Mouse (Mus musculus): ENCODE measurements around the gene Ctsf. TPM values are rescaled to one million over a fixed set of nuclear protein-coding genes. Genes with fewer than 3 reads are reported as not detected.

Gene Ctsf
- polyA plus RNA-seq, 1 experiment from 2014 or later: 34.1 TPM

Other genes with a start within 250 kb of the Ctsf start
- gene Lrfn4, start 239.5 kb upstream of the Ctsf start, polyA plus RNA-seq (2015; fragmentation: Nextera tagmentation; extraction: Ambion mirVana): 2.1 and 2.5 TPM in 2 replicates
- gene Rce1, start 229.5 kb upstream of the Ctsf start, polyA plus RNA-seq (2015; fragmentation: Nextera tagmentation; extraction: Ambion mirVana): 64.7 and 66.0 TPM in 2 replicates
- 1.2 and 3.0 TPM in 2 replicates for gene Gm960, start 156.5 kb upstream of the Ctsf start, polyA plus RNA-seq (2015; fragmentation: Nextera tagmentation; extraction: Ambion mirVana)
- gene Sptbn2, start 144.0 kb upstream of the Ctsf start, polyA plus RNA-seq (2015; fragmentation: Nextera tagmentation; extraction: Ambion mirVana): 4.7 and 5.5 TPM in 2 replicates
- gene Rbm4b, start 98.6 kb upstream of the Ctsf start, polyA plus RNA-seq (2015; fragmentation: Nextera tagmentation; extraction: Ambion mirVana): 50.3 and 54.8 TPM in 2 replicates
- 47.4 and 47.5 TPM in 2 replicates for gene Rbm4, start 61.2 kb upstream of the Ctsf start, polyA plus RNA-seq (2015; fragmentation: Nextera tagmentation; extraction: Ambion mirVana)
- 32.1 TPM in 2 replicates for gene Gm21992, start 43.5 kb upstream of the Ctsf start, polyA plus RNA-seq (2015; fragmentation: Nextera tagmentation; extraction: Ambion mirVana)
- 74.2 and 75.0 TPM in 2 replicates for gene Rbm14, start 43.5 kb upstream of the Ctsf start, polyA plus RNA-seq (2015; fragmentation: Nextera tagmentation; extraction: Ambion mirVana)
- 56.6 and 60.3 TPM in 2 replicates for gene Ccs, start 15.8 kb upstream of the Ctsf start, polyA plus RNA-seq (2015; fragmentation: Nextera tagmentation; extraction: Ambion mirVana)
- 0.09 TPM in 1 of 2 replicates, not detected in the other for gene Ccdc87, start 15.8 kb upstream of the Ctsf start, polyA plus RNA-seq (2015; fragmentation: Nextera tagmentation; extraction: Ambion mirVana)
- gene Actn3, start 22.8 kb downstream of the Ctsf start, polyA plus RNA-seq (2015; fragmentation: Nextera tagmentation; extraction: Ambion mirVana): 5.3 and 8.9 TPM in 2 replicates
- 11.6 and 12.5 TPM in 2 replicates for gene Zdhhc24, start 23.5 kb downstream of the Ctsf start, polyA plus RNA-seq (2015; fragmentation: Nextera tagmentation; extraction: Ambion mirVana)
- 2.8 and 3.6 TPM in 2 replicates for gene Bbs1, start 51.5 kb downstream of the Ctsf start, polyA plus RNA-seq (2015; fragmentation: Nextera tagmentation; extraction: Ambion mirVana)
- 119 and 134 TPM in 2 replicates for gene Dpp3, start 73.2 kb downstream of the Ctsf start, polyA plus RNA-seq (2015; fragmentation: Nextera tagmentation; extraction: Ambion mirVana)
- 1.8 and 1.9 TPM in 2 replicates for gene Peli3, start 88.0 kb downstream of the Ctsf start, polyA plus RNA-seq (2015; fragmentation: Nextera tagmentation; extraction: Ambion mirVana)
- 79.6 and 80.5 TPM in 2 replicates for gene Mrpl11, start 107.0 kb downstream of the Ctsf start, polyA plus RNA-seq (2015; fragmentation: Nextera tagmentation; extraction: Ambion mirVana)
- gene Npas4, start 135.2 kb downstream of the Ctsf start, polyA plus RNA-seq (2015; fragmentation: Nextera tagmentation; extraction: Ambion mirVana): 0.23 and 0.34 TPM in 2 replicates
- 3.1 and 3.3 TPM in 2 replicates for gene Slc29a2, start 168.7 kb downstream of the Ctsf start, polyA plus RNA-seq (2015; fragmentation: Nextera tagmentation; extraction: Ambion mirVana)
- gene B4gat1, start 183.7 kb downstream of the Ctsf start, polyA plus RNA-seq (2015; fragmentation: Nextera tagmentation; extraction: Ambion mirVana): 41.8 and 44.1 TPM in 2 replicates
- gene AC124502.3, start 183.8 kb downstream of the Ctsf start, polyA plus RNA-seq (2015; fragmentation: Nextera tagmentation; extraction: Ambion mirVana): 0.99 and 1.3 TPM in 2 replicates
- 39.8 and 43.9 TPM in 2 replicates for gene Brms1, start 186.2 kb downstream of the Ctsf start, polyA plus RNA-seq (2015; fragmentation: Nextera tagmentation; extraction: Ambion mirVana)
- gene Rin1, start 195.4 kb downstream of the Ctsf start, polyA plus RNA-seq (2015; fragmentation: Nextera tagmentation; extraction: Ambion mirVana): 4.5 and 4.9 TPM in 2 replicates
- gene Cd248, start 212.9 kb downstream of the Ctsf start, polyA plus RNA-seq (2015; fragmentation: Nextera tagmentation; extraction: Ambion mirVana): 69.8 and 76.9 TPM in 2 replicates
- 4.9 and 6.8 TPM in 2 replicates for gene Tmem151a, start 230.4 kb downstream of the Ctsf start, polyA plus RNA-seq (2015; fragmentation: Nextera tagmentation; extraction: Ambion mirVana)
- 110 and 123 TPM in 2 replicates for gene Yif1a, start 233.4 kb downstream of the Ctsf start, polyA plus RNA-seq (2015; fragmentation: Nextera tagmentation; extraction: Ambion mirVana)
- 5.8 and 7.4 TPM in 2 replicates for gene Cnih2, start 243.4 kb downstream of the Ctsf start, polyA plus RNA-seq (2015; fragmentation: Nextera tagmentation; extraction: Ambion mirVana)

Measured in stomach, embryonic 16.5 days (tissue).